Mouse (Mus musculus) MEL (cell line): ENCODE results near the gene Olfr371.

Experiments
- CTCF ChIP-seq, 3 experiments: IDR thresholded peaks in 2 of 3; conservative IDR thresholded peaks in 1 of 3; 2 replicates each; pipeline ENCODE4 v1.5.1; 2011 to 2012; ENCODE audit warnings: low read length in 3 of 3, low read depth in 2 of 3, mild to moderate bottlenecking in 2 of 3, improper control_type of control experiment in 1 of 3, inconsistent platforms in 1 of 3, mixed read lengths in 1 of 3, moderate library complexity in 1 of 3; ENCODE audit not compliant: control insufficient read depth in 1 of 3, insufficient read depth in 1 of 3, poor library complexity in 1 of 3, severe bottlenecking in 1 of 3
- ELF1 ChIP-seq: IDR thresholded peaks from 2 replicates; pipeline ENCODE4 v1.6.1; 2014; ENCODE audit warnings: low read depth, mild to moderate bottlenecking, inconsistent platforms, low read length, improper control_type of control experiment, moderate library complexity
- EP300 ChIP-seq, 2 experiments: IDR thresholded peaks; 2 replicates each; pipeline ENCODE4 v1.6.1; 2011; ENCODE audit warnings: improper control_type of control experiment in 2 of 2, low read length in 2 of 2, low read depth in 1 of 2, mild to moderate bottlenecking in 1 of 2
- MAFK ChIP-seq: IDR thresholded peaks from 2 replicates; pipeline ENCODE4 v1.6.1; 2011; ENCODE audit warnings: low read depth, mild to moderate bottlenecking, low read length, improper control_type of control experiment, borderline replicate concordance
- MAX ChIP-seq: IDR thresholded peaks from 2 replicates; pipeline ENCODE4 v1.6.1; 2011; ENCODE audit warnings: low read length, improper control_type of control experiment
- NELFE ChIP-seq: IDR thresholded peaks from 2 replicates; pipeline ENCODE4 v1.6.1; 2011; ENCODE audit warnings: low read depth, low read length, improper control_type of control experiment
- POLR2A ChIP-seq, 2 experiments: IDR thresholded peaks; 2 replicates each; pipeline ENCODE4 v1.6.1; 2011 to 2012; ENCODE audit warnings: low read length in 2 of 2, mild to moderate bottlenecking in 2 of 2, control low read depth in 1 of 2, improper control_type of control experiment in 1 of 2, low read depth in 1 of 2, moderate library complexity in 1 of 2; ENCODE audit not compliant: control insufficient read depth in 1 of 2, insufficient read depth in 1 of 2, poor library complexity in 1 of 2
- POLR2AphosphoS2 ChIP-seq: IDR thresholded peaks from 2 replicates; pipeline ENCODE4 v1.6.1; 2011; ENCODE audit warnings: low read length, improper control_type of control experiment
- RCOR1 ChIP-seq: IDR thresholded peaks from 2 replicates; pipeline ENCODE4 v1.6.1; 2012; ENCODE audit warnings: low read depth, mild to moderate bottlenecking, inconsistent platforms, low read length, improper control_type of control experiment
- TBP ChIP-seq: IDR thresholded peaks from 2 replicates; pipeline ENCODE4 v1.8.0; 2011; ENCODE audit warnings: low read depth, low read length, improper control_type of control experiment
- ZC3H11A ChIP-seq: IDR thresholded peaks from 2 replicates; pipeline ENCODE4 v1.6.1; 2012; ENCODE audit warnings: low read depth, mild to moderate bottlenecking, inconsistent platforms, low read length, improper control_type of control experiment
- ZMIZ1 ChIP-seq: IDR thresholded peaks from 2 replicates; pipeline ENCODE4 v1.6.1; 2012; ENCODE audit warnings: low read depth, mild to moderate bottlenecking, inconsistent platforms, low read length, improper control_type of control experiment, moderate library complexity

GRCm38 (mm10) chr8:85220992-85221391 is 4.8 kb upstream of the Olfr371 start:
- TF ChIP-seq CTCF (IDR thresholded peaks at IDR 0.05 in 2 of 3, conservative IDR thresholded peaks at IDR 0.05 in 1 of 3; ENCODE audit: control insufficient read depth in 1 of 3, insufficient read depth in 1 of 3, low read depth in 2 of 3, low read length in 3 of 3, poor library complexity in 1 of 3, severe bottlenecking in 1 of 3), result no peak
- no peak for TF ChIP-seq MAFK
- TF ChIP-seq RCOR1, result no peak
- no peak for TF ChIP-seq ZC3H11A
- TF ChIP-seq EP300 (IDR thresholded peaks at IDR 0.05; ENCODE audit: low read depth in 1 of 2, low read length in 2 of 2), result no peak
- TF ChIP-seq TBP, result no peak
- TF ChIP-seq POLR2A (IDR thresholded peaks at IDR 0.05; ENCODE audit: control insufficient read depth in 1 of 2, insufficient read depth in 1 of 2, low read depth in 1 of 2, low read length in 2 of 2, poor library complexity in 1 of 2), result no peak
- no peak for TF ChIP-seq MAX
- no peak for TF ChIP-seq NELFE
- TF ChIP-seq ELF1, result no peak
- no peak for TF ChIP-seq ZMIZ1
- TF ChIP-seq POLR2AphosphoS2, result no peak
